Mouse (Mus musculus) heart, embryonic 10.5 days (tissue): ENCODE data around the gene Adam15. TPM values are rescaled to one million over a fixed set of nuclear protein-coding genes. Genes with fewer than 3 reads are reported as not detected.
A peak's percentile ranks its signal among the peaks of the same experiment; 100 is the strongest.

Experiments
- DNase-seq: peaks from one replicate; pipeline ENCODE4 v3.0.0-alpha.2; 2017; ENCODE audit warnings: low spot score
- H3K27ac ChIP-seq: fragments of 300-500 bp; sonication (generic); 2 replicates; pipeline ENCODE4 v1.5.1; 2016; ENCODE audit warnings: mild to moderate bottlenecking
- H3K27me3 ChIP-seq: fragments of 300-500 bp; sonication (generic); 2 replicates; pipeline ENCODE4 v1.6.1; 2016; ENCODE audit warnings: mild to moderate bottlenecking; ENCODE audit not compliant: poor library complexity, insufficient read depth, severe bottlenecking
- H3K36me3 ChIP-seq: fragments of 300-500 bp; sonication (generic); 2 replicates; pipeline ENCODE4 v1.6.1; 2016; ENCODE audit warnings: mild to moderate bottlenecking, moderate library complexity
- H3K4me1 ChIP-seq: fragments of 300-500 bp; sonication (generic); 2 replicates; pipeline ENCODE4 v1.6.1; 2016; ENCODE audit warnings: mild to moderate bottlenecking
- H3K4me3 ChIP-seq: fragments of 300-500 bp; sonication (generic); 2 replicates; pipeline ENCODE4 v1.5.1; 2016; ENCODE audit warnings: mild to moderate bottlenecking, moderate library complexity
- H3K9me3 ChIP-seq: fragments of 300-500 bp; sonication (generic); 2 replicates; pipeline ENCODE4 v1.6.1; 2016; ENCODE audit warnings: mild to moderate bottlenecking, moderate library complexity
- WGBS: fragments of 180-500 bp; shearing (Covaris S2); methylation state at CpG from one replicate; pipeline ENCODE4 v1.1.7; 2016; 5-methylcytosine and 5-hydroxymethylcytosine counted together
- polyA plus RNA-seq: library from polyadenylated mRNA; unstranded; fragments of >200 nt; fragmentation: Nextera tagmentation; extraction: Ambion mirVana; gene quantifications from 2 replicates; pipeline ENCODE4 v1.2.1, GENCODE M21; 2016

The Adam15 gene
- 41.9 and 49.0 TPM in 2 replicates for polyA plus RNA-seq

- Histone ChIP-seq H3K27ac (peak within 1 kb of the TSS; percentile 77), H3K27me3 (peaks cover 59% of the 10 kb centered on the region), H3K9me3 (no peaks in the 10 kb centered on the region), H3K4me1 (peaks cover 27% of the 10 kb centered on the region), H3K36me3 (peaks cover 5% of the 10 kb centered on the region; the same call in 1 of the 2 replicates), H3K4me3 (peak within 1 kb of the TSS; percentile 76)
- under 1% methylated on average over 59 of the region's 59 CpGs for WGBS
- DNase-seq: peak; percentile 93
Measured at GRCm38 (mm10) chr3:89349869-89350501, at the start of gene Adam15. TSS of gene Adam15 (minus strand) at chr3:89349996.

GRCm38 (mm10) chr3:89396654-89397005 is 46.8 kb upstream of the Adam15 start:
- Histone ChIP-seq H3K4me3 (peak overlapping the region; percentile 79), H3K27ac (peak overlapping the region; percentile 93), H3K4me1 (peaks cover 52% of the 10 kb centered on the region), H3K9me3 (no peaks in the 10 kb centered on the region), H3K36me3 (peaks cover 15% of the 10 kb centered on the region), H3K27me3 (no peaks in the 10 kb centered on the region; the same call in 1 of the 2 replicates)
- WGBS: 0% methylated on average over 4 of the region's 4 CpGs
- no peak for DNase-seq

GRCm38 (mm10) chr3:89395806-89396653 is 46.2 kb upstream of the Adam15 start:
- H3K4me3 ChIP-seq: peak overlapping the region; percentile 79
- peak; percentile 91 for DNase-seq
- H3K9me3 ChIP-seq: no peaks in the 10 kb centered on the region
- under 1% methylated on average over 43 of the region's 44 CpGs for WGBS
- H3K36me3 ChIP-seq: peaks cover 9% of the 10 kb centered on the region; the same call in 1 of the 2 replicates
- H3K4me1 ChIP-seq: peaks cover 58% of the 10 kb centered on the region
- peak overlapping the region; percentile 93 for H3K27ac ChIP-seq
- no peaks in the 10 kb centered on the region; the same call in 1 of the 2 replicates for H3K27me3 ChIP-seq

- peaks cover 8% of the 10 kb centered on the region; the same call in 1 of the 2 replicates for H3K36me3 ChIP-seq
- H3K27ac ChIP-seq: peak overlapping the region; percentile 93
- peak overlapping the region; percentile 79 for H3K4me3 ChIP-seq
Measured at GRCm38 (mm10) chr3:89395419-89395805, 45.6 kb upstream of the Adam15 start.

GRCm38 (mm10) chr3:89394894-89395256 is 45.1 kb upstream of the Adam15 start:
- Histone ChIP-seq H3K4me1 (peaks cover 70% of the 10 kb centered on the region), H3K27ac (peak overlapping the region; percentile 93), H3K36me3 (peaks cover 6% of the 10 kb centered on the region; the same call in 1 of the 2 replicates), H3K27me3 (peaks cover 5% of the 10 kb centered on the region; the same call in 1 of the 2 replicates), H3K9me3 (no peaks in the 10 kb centered on the region), H3K4me3 (peak overlapping the region; percentile 79)
- peak; percentile 94 for DNase-seq
- under 1% methylated on average over 10 of the region's 12 CpGs for WGBS

More at GRCm38 (mm10) chr3:89395419-89395805, 45.6 kb upstream of the Adam15 start:
- Histone ChIP-seq H3K9me3 (no peaks in the 10 kb centered on the region), H3K4me1 (peaks cover 64% of the 10 kb centered on the region), H3K27me3 (peaks cover 5% of the 10 kb centered on the region; the same call in 1 of the 2 replicates)
- WGBS: 2% methylated on average over 10 of the region's 10 CpGs
- no peak for DNase-seq

- under 1% methylated on average over 38 of the region's 42 CpGs for WGBS
Measured at GRCm38 (mm10) chr3:89394006-89394893, 44.5 kb upstream of the Adam15 start, which contains the start of gene Zbtb7b. TSS of gene Zbtb7b (minus strand) at chr3:89394776.

GRCm38 (mm10) chr3:89393605-89394004 is 43.8 kb upstream of the Adam15 start:
- Histone ChIP-seq H3K9me3 (no peaks in the 10 kb centered on the region), H3K4me3 (peak overlapping the region; percentile 79), H3K4me1 (peaks cover 78% of the 10 kb centered on the region), H3K27ac (peak overlapping the region; percentile 93), H3K36me3 (no peaks in the 10 kb centered on the region), H3K27me3 (peaks cover 5% of the 10 kb centered on the region; the same call in 1 of the 2 replicates)
- WGBS: 0% methylated on average over 15 of the region's 15 CpGs
- peak; percentile 99 for DNase-seq

More at GRCm38 (mm10) chr3:89394006-89394893, 44.5 kb upstream of the Adam15 start, which contains the start of gene Zbtb7b:
- peak; percentile 91 for DNase-seq
- peaks cover 71% of the 10 kb centered on the region for H3K4me1 ChIP-seq
- no peaks in the 10 kb centered on the region for H3K9me3 ChIP-seq
- peak within 1 kb of the TSS; percentile 93 for H3K27ac ChIP-seq
- H3K27me3 ChIP-seq: peaks cover 5% of the 10 kb centered on the region; the same call in 1 of the 2 replicates
- H3K36me3 ChIP-seq: peaks cover 2% of the 10 kb centered on the region; the same call in 1 of the 2 replicates
- H3K4me3 ChIP-seq: peak within 1 kb of the TSS; percentile 79

GRCm38 (mm10) chr3:89392871-89393311 is 43.1 kb upstream of the Adam15 start:
- peak overlapping the region; percentile 79 for H3K4me3 ChIP-seq
- no peak for DNase-seq
- under 1% methylated on average over 24 of the region's 24 CpGs for WGBS
- H3K4me1 ChIP-seq: peaks cover 85% of the 10 kb centered on the region
- H3K36me3 ChIP-seq: no peaks in the 10 kb centered on the region
- H3K27me3 ChIP-seq: peaks cover 5% of the 10 kb centered on the region; the same call in 1 of the 2 replicates
- H3K9me3 ChIP-seq: no peaks in the 10 kb centered on the region
- peak overlapping the region; percentile 93 for H3K27ac ChIP-seq

- H3K4me3 ChIP-seq: peak overlapping the region; percentile 79
- no peaks in the 10 kb centered on the region for H3K9me3 ChIP-seq
- H3K27ac ChIP-seq: peak overlapping the region; percentile 93
- H3K27me3 ChIP-seq: peaks cover 9% of the 10 kb centered on the region
- WGBS: under 1% methylated on average over 55 of the region's 56 CpGs
- no peaks in the 10 kb centered on the region for H3K36me3 ChIP-seq
- DNase-seq: no peak
- H3K4me1 ChIP-seq: peaks cover 93% of the 10 kb centered on the region
Measured at GRCm38 (mm10) chr3:89391663-89392511, 42.1 kb upstream of the Adam15 start.

- Histone ChIP-seq H3K4me1 (peaks cover 86% of the 10 kb centered on the region), H3K9me3 (no peaks in the 10 kb centered on the region), H3K27me3 (peaks cover 9% of the 10 kb centered on the region), H3K27ac (peak overlapping the region; percentile 93), H3K36me3 (no peaks in the 10 kb centered on the region), H3K4me3 (peak overlapping the region; percentile 79)
- no peak for DNase-seq
- 15% methylated on average over 19 of the region's 19 CpGs for WGBS
Measured at GRCm38 (mm10) chr3:89390699-89391662, 41.2 kb upstream of the Adam15 start.
